Mouse (Mus musculus): ENCODE measurements around the gene Gm10413. TPM values are rescaled to one million over a fixed set of nuclear protein-coding genes. Genes with fewer than 3 reads are reported as not detected.
"Not testable (repeated sequence)": the region's sequence is repeated elsewhere in the genome, so short reads cannot be mapped to it uniquely, and the experiment has no call there.

The Gm10413 gene
- not detected in 2 replicates for polyA plus RNA-seq (2014; fragmentation: Nextera tagmentation; extraction: Ambion mirVana)

DNA sequence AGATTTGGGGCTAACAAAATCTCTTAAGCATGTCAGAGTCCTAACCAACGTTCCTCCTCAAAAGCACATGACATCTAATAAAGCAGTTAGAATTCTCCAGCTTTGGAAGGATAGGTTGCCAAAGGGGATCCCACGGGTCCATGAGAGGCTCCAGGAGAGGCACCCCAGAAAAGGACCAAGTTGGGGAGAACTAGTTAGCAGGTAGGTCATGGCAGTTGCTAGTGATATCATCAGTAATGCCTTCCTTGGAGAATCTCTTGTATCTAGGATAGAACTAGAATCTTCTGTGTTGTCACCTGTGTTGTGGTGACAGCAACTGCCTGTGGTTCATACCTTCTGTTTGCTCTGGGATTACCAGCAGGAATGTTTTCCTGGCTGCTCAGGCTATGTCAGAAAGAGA lies at the start of gene Gm10413:
Gm10413 (plus strand) TSS at position 301 of the 400 bp plus-strand sequence.
- H3K4me3 ChIP-seq (ENCODE audit: low read depth, low read length); H3K9ac ChIP-seq (ENCODE audit: low read length); DNase-seq (ENCODE audit: low spot score, missing footprints); H3K27ac ChIP-seq (ENCODE audit: low read depth, low read length); H3K36me3 ChIP-seq (ENCODE audit: control insufficient read depth, insufficient read depth, low read length); ATAC-seq (ENCODE audit: low FRiP score); H3K27me3 ChIP-seq (ENCODE audit: control insufficient read depth, insufficient read depth, low read length); H3K9me3 ChIP-seq (ENCODE audit: control insufficient read depth, low read length); H3K4me2 ChIP-seq; H3K4me1 ChIP-seq (ENCODE audit: control insufficient read depth, insufficient read depth, low read length): not testable (repeated sequence)
- no CpG with 5 or more reads among the region's 2 CpGs for WGBS

DNA sequence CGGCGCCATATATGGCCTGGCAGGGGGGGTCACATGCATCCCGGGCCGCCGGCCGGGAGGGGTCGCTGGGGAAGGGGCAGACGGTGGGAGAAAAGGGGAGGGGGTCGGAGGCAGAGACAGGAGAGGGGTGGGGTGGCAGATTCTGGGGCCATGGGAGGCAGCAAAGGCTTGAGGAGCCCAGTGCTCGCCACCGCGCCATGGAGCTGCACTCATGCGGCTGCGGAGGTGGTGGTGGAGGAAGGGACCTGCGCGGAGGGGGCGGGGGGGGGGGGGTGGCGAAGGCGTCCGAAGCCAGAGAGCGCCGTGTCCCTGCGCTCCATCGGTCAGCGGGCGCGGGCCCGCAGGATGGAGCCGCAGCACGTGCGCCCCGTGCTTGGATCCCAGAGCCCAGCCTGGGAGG lies 17.4 kb downstream of the Gm10413 start, which contains the start of gene Gm10409:
Gm10409 (plus strand) TSS at position 301 of the 400 bp plus-strand sequence.
- DNase-seq (ENCODE audit: low spot score, missing footprints); H3K9ac ChIP-seq (ENCODE audit: low read length); H3K4me3 ChIP-seq (ENCODE audit: low read depth, low read length); H3K36me3 ChIP-seq (ENCODE audit: control insufficient read depth, insufficient read depth, low read length); ATAC-seq (ENCODE audit: low FRiP score); H3K9me3 ChIP-seq (ENCODE audit: control insufficient read depth, low read length); H3K27me3 ChIP-seq (ENCODE audit: control insufficient read depth, insufficient read depth, low read length); H3K27ac ChIP-seq (ENCODE audit: low read depth, low read length); H3K4me1 ChIP-seq (ENCODE audit: control insufficient read depth, insufficient read depth, low read length); H3K4me2 ChIP-seq: not testable (repeated sequence)
- no CpG with 5 or more reads among the region's 32 CpGs for WGBS

DNA sequence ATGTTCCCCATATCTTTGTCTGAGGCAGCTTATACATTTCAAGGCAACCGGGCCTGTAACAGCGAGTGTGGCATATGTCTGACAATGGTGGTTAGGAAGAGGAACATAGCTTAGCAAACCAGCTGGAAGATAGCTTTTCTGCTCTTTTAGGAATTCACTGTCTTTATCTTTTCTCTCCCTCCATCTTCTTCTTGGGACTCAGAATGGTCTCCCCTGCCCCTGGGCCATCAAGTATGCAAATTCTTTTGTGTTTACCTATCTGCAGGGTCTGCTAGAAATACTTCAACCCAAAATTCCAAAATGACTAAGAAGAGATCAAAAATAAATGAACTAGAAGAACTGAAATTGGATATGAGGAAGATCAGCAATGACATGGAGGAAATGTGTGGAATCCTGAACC lies 32.9 kb downstream of the Gm10413 start, which contains the start of gene Gm3005:
Gm3005 (plus strand) TSS at position 301 of the 400 bp plus-strand sequence.
- not testable (repeated sequence) for H3K27ac ChIP-seq (ENCODE audit: low read depth, low read length); H3K4me3 ChIP-seq (ENCODE audit: low read depth, low read length); H3K4me2 ChIP-seq; H3K27me3 ChIP-seq (ENCODE audit: control insufficient read depth, insufficient read depth, low read length); DNase-seq (ENCODE audit: low spot score, missing footprints); ATAC-seq (ENCODE audit: low FRiP score); H3K9ac ChIP-seq (ENCODE audit: low read length); H3K4me1 ChIP-seq (ENCODE audit: control insufficient read depth, insufficient read depth, low read length); H3K9me3 ChIP-seq (ENCODE audit: control insufficient read depth, low read length); H3K36me3 ChIP-seq (ENCODE audit: control insufficient read depth, insufficient read depth, low read length)
- WGBS: no CpG with 5 or more reads among the region's 2 CpGs

DNA sequence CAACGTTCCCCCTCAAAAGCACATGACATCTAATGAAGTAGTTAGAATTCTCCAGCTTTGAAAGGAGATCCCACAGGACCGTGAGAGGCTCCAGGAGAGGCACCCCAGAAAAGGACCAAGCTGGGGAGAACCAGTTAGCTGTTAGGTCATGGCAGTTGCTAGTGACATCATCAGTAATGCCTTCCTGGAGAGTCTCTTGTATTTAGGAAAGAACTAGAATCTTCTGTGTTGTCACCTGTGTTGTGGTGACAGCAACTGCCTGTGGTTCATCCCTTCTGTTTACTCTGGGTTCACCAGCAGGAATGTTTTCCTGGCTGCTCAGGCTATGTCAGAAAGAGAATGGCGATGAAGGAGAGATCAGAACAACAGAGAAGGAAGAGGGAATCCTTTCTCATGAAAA lies 54.2 kb downstream of the Gm10413 start, which contains the start of gene Gm10408:
Gm10408 (plus strand) TSS at position 301 of the 400 bp plus-strand sequence.
- H3K4me1 ChIP-seq (ENCODE audit: control insufficient read depth, insufficient read depth, low read length); H3K9ac ChIP-seq (ENCODE audit: low read length); H3K36me3 ChIP-seq (ENCODE audit: control insufficient read depth, insufficient read depth, low read length); H3K9me3 ChIP-seq (ENCODE audit: control insufficient read depth, low read length); DNase-seq (ENCODE audit: low spot score, missing footprints); H3K4me2 ChIP-seq; H3K27me3 ChIP-seq (ENCODE audit: control insufficient read depth, insufficient read depth, low read length); ATAC-seq (ENCODE audit: low FRiP score); H3K27ac ChIP-seq (ENCODE audit: low read depth, low read length); H3K4me3 ChIP-seq (ENCODE audit: low read depth, low read length): not testable (repeated sequence)
- WGBS: no CpG with 5 or more reads among the region's 3 CpGs

Other genes with a start within 250 kb of the Gm10413 start
- gene Gm5795, start 206.8 kb upstream of the Gm10413 start, polyA plus RNA-seq (2014; fragmentation: Nextera tagmentation; extraction: Ambion mirVana): not detected in 2 replicates
- gene D830030K20Rik, start 186.6 kb upstream of the Gm10413 start, polyA plus RNA-seq (2014; fragmentation: Nextera tagmentation; extraction: Ambion mirVana): 8.3 and 10.5 TPM in 2 replicates
- not detected in 2 replicates for gene Gm2956, start 62.5 kb upstream of the Gm10413 start, polyA plus RNA-seq (2014; fragmentation: Nextera tagmentation; extraction: Ambion mirVana)
- gene Gm10409, start 17.5 kb downstream of the Gm10413 start, polyA plus RNA-seq (2014; fragmentation: Nextera tagmentation; extraction: Ambion mirVana): 1.8 and 1.9 TPM in 2 replicates
- 1.3 and 2.0 TPM in 2 replicates for gene Gm3005, start 33.0 kb downstream of the Gm10413 start, polyA plus RNA-seq (2014; fragmentation: Nextera tagmentation; extraction: Ambion mirVana)
- gene Gm10408, start 54.3 kb downstream of the Gm10413 start, polyA plus RNA-seq (2014; fragmentation: Nextera tagmentation; extraction: Ambion mirVana): not detected in 2 replicates
- gene Gm3012, start 239.4 kb downstream of the Gm10413 start, polyA plus RNA-seq (2014; fragmentation: Nextera tagmentation; extraction: Ambion mirVana): not detected in 2 replicates

All from midbrain, embryonic 11.5 days (tissue).